Mouse (Mus musculus): ENCODE results near the gene Rasl10a. TPM values are rescaled to one million over a fixed set of nuclear protein-coding genes. Genes with fewer than 3 reads are reported as not detected.

Gene Rasl10a
- polyA plus RNA-seq, 1 experiment from 2014 or later = 4.6 TPM

DNA sequence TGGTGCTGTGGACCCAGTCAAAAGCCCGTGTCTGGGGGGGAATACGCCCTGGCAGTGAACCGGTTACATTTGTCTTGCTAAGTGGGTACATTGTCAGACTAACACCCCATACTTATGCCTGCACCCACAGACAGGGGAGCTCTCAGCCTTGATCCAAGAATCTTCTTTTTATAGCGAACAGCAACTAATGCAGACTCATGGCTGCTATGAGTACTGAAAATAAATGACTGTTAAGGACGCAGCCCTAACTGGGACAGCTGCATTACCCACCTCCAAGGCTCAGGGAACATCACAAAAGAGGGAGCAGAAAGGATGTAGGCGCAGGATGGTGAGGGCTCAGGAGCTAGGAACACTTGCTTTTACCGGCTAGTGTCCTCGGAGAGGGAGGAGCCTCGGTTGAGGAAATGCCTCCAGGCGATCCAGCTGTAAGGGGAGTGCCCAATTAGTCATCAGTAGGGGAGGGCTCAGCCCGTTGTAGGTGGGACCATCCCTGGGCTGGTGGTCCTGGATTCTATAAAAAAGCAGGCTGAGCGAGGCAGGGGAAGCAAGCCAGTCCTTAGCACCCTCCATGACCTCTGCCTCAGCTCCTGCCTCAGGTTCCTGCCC is 11.5 kb upstream of the Rasl10a start:
- Histone ChIP-seq H3K9me3 (ENCODE audit: control insufficient read depth, low read length) (no peaks in the 10 kb centered on the region), H3K4me2 (replicated peaks; ENCODE audit: low read depth, low read length) (no peak overlapping the region), H3K4me1 (ENCODE audit: control insufficient read depth, insufficient read depth, low read length) (no peaks in the 10 kb centered on the region), H3K4me3 (ENCODE audit: low read length) (no peak overlapping the region), H3K9ac (ENCODE audit: low read depth, low read length) (no peak overlapping the region), H3K27ac (ENCODE audit: low read depth, low read length) (no peak overlapping the region), H3K27me3 (ENCODE audit: control insufficient read depth, insufficient read depth, low read length) (no peaks in the 10 kb centered on the region), H3K36me3 (ENCODE audit: control insufficient read depth, insufficient read depth, low read length) (peaks cover 9% of the 10 kb centered on the region)
- WGBS = 47% methylated on average over 12 of the region's 12 CpGs
- no peak for ATAC-seq (ENCODE audit: low FRiP score, low TSS enrichment)

DNA sequence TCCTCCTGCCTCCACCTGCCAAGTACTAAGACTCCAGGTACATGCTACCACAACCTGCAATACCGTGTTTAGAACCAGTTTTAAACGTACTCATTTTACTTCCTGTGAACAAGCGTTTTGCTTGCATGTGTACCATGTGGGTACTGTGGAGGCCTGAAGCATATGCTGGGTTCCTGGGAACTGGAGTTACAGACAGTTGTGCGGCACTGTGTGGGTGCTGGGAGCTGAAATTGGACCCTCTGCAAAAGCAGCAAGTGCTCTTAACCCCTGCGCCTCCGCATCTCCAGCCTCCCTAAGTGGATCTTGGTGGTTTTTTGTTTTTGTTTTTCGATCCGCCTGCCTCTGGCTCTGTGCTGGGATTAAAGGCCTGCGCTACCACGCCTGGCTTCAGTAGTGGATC is 6.3 kb upstream of the Rasl10a start:
- H3K4me2 ChIP-seq (replicated peaks; ENCODE audit: low read depth, low read length) = no peak overlapping the region
- H3K9me3 ChIP-seq (ENCODE audit: control insufficient read depth, low read length) = no peaks in the 10 kb centered on the region
- H3K27me3 ChIP-seq (ENCODE audit: control insufficient read depth, insufficient read depth, low read length) = no peaks in the 10 kb centered on the region
- H3K4me3 ChIP-seq (ENCODE audit: low read length) = no peak overlapping the region
- H3K4me1 ChIP-seq (ENCODE audit: control insufficient read depth, insufficient read depth, low read length) = 0 out of 2 replicates have a peak, but pooled peaks cover 8% of the 10 kb centered on the region
- no peak overlapping the region for H3K27ac ChIP-seq (ENCODE audit: low read depth, low read length)
- 72% methylated on average over 10 of the region's 10 CpGs for WGBS
- no peak overlapping the region for H3K9ac ChIP-seq (ENCODE audit: low read depth, low read length)
- H3K36me3 ChIP-seq (ENCODE audit: control insufficient read depth, insufficient read depth, low read length) = no peaks in the 10 kb centered on the region
- ATAC-seq (ENCODE audit: low FRiP score, low TSS enrichment) = no peak

DNA sequence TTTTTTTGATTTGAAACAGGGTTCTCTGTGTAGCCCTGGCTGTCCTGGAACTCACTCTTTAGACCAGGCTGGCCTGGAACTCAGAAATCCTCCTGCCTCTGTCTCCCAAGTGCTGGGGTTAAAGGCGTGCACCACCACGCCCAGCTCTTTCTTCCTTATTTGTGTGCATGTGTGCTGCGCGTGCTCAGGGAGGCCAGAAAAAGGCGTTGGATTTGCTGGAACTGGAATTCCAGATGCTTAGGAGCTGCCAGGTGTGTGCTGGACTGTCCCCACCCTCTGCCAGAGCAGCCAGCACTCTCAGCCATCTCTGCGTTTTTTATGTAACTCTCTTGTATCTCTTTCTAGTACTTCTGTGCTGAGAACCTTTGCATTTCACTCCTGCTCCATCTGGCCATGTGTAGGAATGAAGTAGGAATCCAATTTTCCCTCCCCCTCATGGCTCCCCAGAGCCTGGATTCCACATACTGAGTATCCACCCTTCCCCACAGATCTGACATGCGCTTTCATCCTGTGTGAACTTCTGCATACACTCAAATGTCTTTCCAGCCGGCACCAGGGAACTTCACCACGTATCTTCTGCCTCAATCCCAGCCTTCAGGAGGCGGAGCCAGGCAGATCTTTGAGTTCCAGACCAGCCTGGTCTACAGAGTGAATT is 5.6 kb upstream of the Rasl10a start:
- peaks cover 14% of the 10 kb centered on the region for H3K4me1 ChIP-seq (ENCODE audit: control insufficient read depth, insufficient read depth, low read length)
- peaks cover 7% of the 10 kb centered on the region for H3K27me3 ChIP-seq (ENCODE audit: control insufficient read depth, insufficient read depth, low read length)
- WGBS = 76% methylated on average over 10 of the region's 10 CpGs
- H3K9ac ChIP-seq (ENCODE audit: low read depth, low read length) = no peak overlapping the region
- H3K4me2 ChIP-seq (replicated peaks; ENCODE audit: low read depth, low read length) = no peak overlapping the region
- no peaks in the 10 kb centered on the region for H3K9me3 ChIP-seq (ENCODE audit: control insufficient read depth, low read length)
- H3K4me3 ChIP-seq (ENCODE audit: low read length) = no peak overlapping the region
- no peak overlapping the region for H3K27ac ChIP-seq (ENCODE audit: low read depth, low read length)
- no peak for ATAC-seq (ENCODE audit: low FRiP score, low TSS enrichment)
- no peaks in the 10 kb centered on the region for H3K36me3 ChIP-seq (ENCODE audit: control insufficient read depth, insufficient read depth, low read length)

DNA sequence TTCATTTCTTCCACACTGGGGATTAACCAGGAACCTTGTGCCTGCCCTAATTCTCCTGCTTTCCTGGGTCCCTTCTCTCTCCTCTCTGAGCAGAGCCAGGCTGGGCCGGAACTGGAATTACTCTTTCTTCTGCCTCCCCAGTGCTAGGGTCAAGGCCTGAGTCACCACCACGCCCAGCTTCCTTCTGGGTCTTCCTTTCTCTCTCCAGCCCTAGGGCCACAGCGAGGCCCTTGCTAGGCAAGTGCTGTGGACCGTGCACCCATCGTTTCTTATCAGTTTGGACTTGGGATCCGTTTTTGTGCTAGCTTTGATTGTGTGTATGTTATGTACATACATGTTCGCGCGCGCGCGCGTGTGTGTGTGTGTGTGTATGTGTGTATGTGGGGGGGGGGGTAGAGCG is 3.8 kb upstream of the Rasl10a start:
- no peak for ATAC-seq (ENCODE audit: low FRiP score, low TSS enrichment)
- H3K4me2 ChIP-seq (replicated peaks; ENCODE audit: low read depth, low read length) = no peak overlapping the region
- H3K36me3 ChIP-seq (ENCODE audit: control insufficient read depth, insufficient read depth, low read length) = no peaks in the 10 kb centered on the region
- peaks cover 22% of the 10 kb centered on the region for H3K27me3 ChIP-seq (ENCODE audit: control insufficient read depth, insufficient read depth, low read length)
- H3K4me3 ChIP-seq (ENCODE audit: low read length) = no peak overlapping the region
- WGBS = 85% methylated on average over 14 of the region's 14 CpGs
- H3K9ac ChIP-seq (ENCODE audit: low read depth, low read length) = no peak overlapping the region
- H3K4me1 ChIP-seq (ENCODE audit: control insufficient read depth, insufficient read depth, low read length) = peaks cover 23% of the 10 kb centered on the region
- H3K9me3 ChIP-seq (ENCODE audit: control insufficient read depth, low read length) = no peaks in the 10 kb centered on the region
- no peak overlapping the region for H3K27ac ChIP-seq (ENCODE audit: low read depth, low read length)

- H3K4me1 ChIP-seq (ENCODE audit: control insufficient read depth, insufficient read depth, low read length) = peaks cover 23% of the 10 kb centered on the region
- no peak overlapping the region for H3K4me3 ChIP-seq (ENCODE audit: low read length)
- no peaks in the 10 kb centered on the region for H3K36me3 ChIP-seq (ENCODE audit: control insufficient read depth, insufficient read depth, low read length)
- no peak overlapping the region for H3K27ac ChIP-seq (ENCODE audit: low read depth, low read length)
- H3K4me2 ChIP-seq (replicated peaks; ENCODE audit: low read depth, low read length) = no peak overlapping the region
- peaks cover 29% of the 10 kb centered on the region for H3K27me3 ChIP-seq (ENCODE audit: control insufficient read depth, insufficient read depth, low read length)
- no peak overlapping the region for H3K9ac ChIP-seq (ENCODE audit: low read depth, low read length)
- H3K9me3 ChIP-seq (ENCODE audit: control insufficient read depth, low read length) = no peaks in the 10 kb centered on the region
- ATAC-seq (ENCODE audit: low FRiP score, low TSS enrichment) = no peak
- WGBS = 73% methylated on average over 6 of the region's 6 CpGs
Observed at GRCm38 (mm10) chr11:5054874-5055273, 3.1 kb upstream of the Rasl10a start.

DNA sequence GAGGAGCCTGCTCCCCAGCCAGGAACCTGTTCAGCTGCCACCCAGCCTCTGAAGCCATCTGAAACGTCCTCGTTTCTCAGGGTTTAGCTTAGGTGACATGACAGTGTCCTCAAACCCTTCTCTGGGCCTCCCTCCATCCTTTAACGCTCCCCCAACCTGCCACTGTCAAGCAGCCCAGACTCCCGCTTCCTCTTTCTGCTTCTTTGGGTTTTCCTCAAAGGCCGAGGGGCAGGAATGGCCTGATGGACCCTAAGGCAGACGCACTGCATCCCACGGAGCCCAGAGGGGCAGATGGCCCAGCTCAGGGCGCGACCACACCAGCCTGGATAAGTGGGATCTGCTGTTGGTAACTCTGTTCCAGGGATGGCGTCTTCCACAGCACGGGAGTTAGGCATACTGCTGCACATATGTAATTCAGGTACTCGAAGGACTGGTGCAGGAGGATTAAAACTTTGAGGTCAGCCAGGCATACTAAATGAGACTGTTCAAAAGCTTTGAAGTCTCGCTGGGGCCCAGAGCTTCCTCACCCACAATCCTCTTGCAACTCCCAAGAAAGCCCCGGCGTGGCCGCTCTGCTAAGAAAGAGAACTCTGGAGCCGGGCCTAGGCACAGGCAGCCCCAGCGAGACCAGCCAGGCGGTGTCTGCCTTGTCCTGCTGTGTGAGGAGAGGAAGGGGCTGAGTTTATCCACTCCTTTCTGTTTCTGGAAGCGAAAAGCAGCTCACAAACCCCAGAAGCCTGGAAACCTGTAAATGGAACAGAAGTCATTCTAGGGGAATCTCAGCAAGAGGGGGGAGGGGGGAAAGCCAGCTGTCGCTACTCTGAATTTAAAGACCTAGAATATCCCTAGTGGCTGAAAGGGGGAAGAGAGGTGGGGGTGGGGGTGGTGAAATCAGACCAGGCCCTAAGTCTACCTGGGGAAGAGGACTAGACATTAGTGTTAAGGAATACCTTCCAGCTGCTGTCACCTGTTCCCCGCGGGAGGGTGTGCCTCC is 1.7 kb upstream of the Rasl10a start:
- 32% methylated on average over 23 of the region's 23 CpGs for WGBS
- Histone ChIP-seq H3K9ac (ENCODE audit: low read depth, low read length) (0 out of 2 replicates have a peak overlapping the region, but pooled peaks have one; percentile 18), H3K4me2 (replicated peaks; ENCODE audit: low read depth, low read length) (no peak overlapping the region), H3K9me3 (ENCODE audit: control insufficient read depth, low read length) (no peaks in the 10 kb centered on the region), H3K27ac (ENCODE audit: low read depth, low read length) (peak overlapping the region; percentile 6; the same call in 1 of the 2 replicates), H3K4me3 (ENCODE audit: low read length) (no peak overlapping the region), H3K36me3 (ENCODE audit: control insufficient read depth, insufficient read depth, low read length) (no peaks in the 10 kb centered on the region; the same call in 1 of the 2 replicates), H3K4me1 (ENCODE audit: control insufficient read depth, insufficient read depth, low read length) (peaks cover 26% of the 10 kb centered on the region), H3K27me3 (ENCODE audit: control insufficient read depth, insufficient read depth, low read length) (peaks cover 43% of the 10 kb centered on the region)
- ATAC-seq (ENCODE audit: low FRiP score, low TSS enrichment) = no peak

- H3K4me1 ChIP-seq (ENCODE audit: control insufficient read depth, insufficient read depth, low read length) = peaks cover 32% of the 10 kb centered on the region
- H3K4me2 ChIP-seq (replicated peaks; ENCODE audit: low read depth, low read length) = no peak overlapping the region; the same call in 1 of the 2 replicates
- 0 out of 2 replicates have a peak overlapping the region, but pooled peaks have one; percentile 17 for H3K27ac ChIP-seq (ENCODE audit: low read depth, low read length)
- H3K36me3 ChIP-seq (ENCODE audit: control insufficient read depth, insufficient read depth, low read length) = no peaks in the 10 kb centered on the region; the same call in 1 of the 2 replicates
- no peaks in the 10 kb centered on the region for H3K9me3 ChIP-seq (ENCODE audit: control insufficient read depth, low read length)
- H3K4me3 ChIP-seq (ENCODE audit: low read length) = no peak overlapping the region
- ATAC-seq (ENCODE audit: low FRiP score, low TSS enrichment) = no peak
- no peak overlapping the region for H3K9ac ChIP-seq (ENCODE audit: low read depth, low read length)
- peaks cover 46% of the 10 kb centered on the region for H3K27me3 ChIP-seq (ENCODE audit: control insufficient read depth, insufficient read depth, low read length)
- WGBS = 58% methylated on average over 8 of the region's 8 CpGs
Observed at GRCm38 (mm10) chr11:5057064-5057463, 864 bp upstream of the Rasl10a start.

DNA sequence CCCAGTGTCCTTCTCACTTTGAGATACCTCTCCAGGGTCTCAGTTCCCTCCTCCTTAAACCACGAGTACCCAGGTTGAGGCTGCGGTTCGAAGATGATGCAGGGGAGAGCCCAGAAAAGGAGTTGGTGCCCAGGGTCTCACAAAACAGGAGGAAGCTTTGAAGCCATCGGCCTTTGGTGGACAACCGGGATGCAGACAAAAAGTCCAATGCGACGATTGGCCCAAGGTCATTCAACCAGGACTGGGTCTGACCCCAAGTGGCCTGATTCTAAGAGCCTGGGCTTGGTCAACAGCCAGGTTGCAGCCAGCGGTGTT is 430 bp upstream of the Rasl10a start:
- peaks cover 50% of the 10 kb centered on the region for H3K27me3 ChIP-seq (ENCODE audit: control insufficient read depth, insufficient read depth, low read length)
- no peaks in the 10 kb centered on the region; the same call in 1 of the 2 replicates for H3K36me3 ChIP-seq (ENCODE audit: control insufficient read depth, insufficient read depth, low read length)
- H3K27ac ChIP-seq (ENCODE audit: low read depth, low read length) = no peak overlapping the region
- H3K4me3 ChIP-seq (ENCODE audit: low read length) = peak overlapping the region; percentile 54
- H3K9ac ChIP-seq (ENCODE audit: low read depth, low read length) = peak overlapping the region; percentile 58; the same call in 1 of the 2 replicates
- H3K4me2 ChIP-seq (replicated peaks; ENCODE audit: low read depth, low read length) = peak overlapping the region; percentile 97
- H3K4me1 ChIP-seq (ENCODE audit: control insufficient read depth, insufficient read depth, low read length) = peaks cover 36% of the 10 kb centered on the region
- 13% methylated on average over 8 of the region's 8 CpGs for WGBS
- no peak; the same call in 1 of the 2 replicates for ATAC-seq (ENCODE audit: low FRiP score, low TSS enrichment)
- no peaks in the 10 kb centered on the region for H3K9me3 ChIP-seq (ENCODE audit: control insufficient read depth, low read length)
